Mouse (Mus musculus): ENCODE data around the gene Chd8. TPM values are rescaled to one million over a fixed set of nuclear protein-coding genes. Genes with fewer than 3 reads are reported as not detected.

The Chd8 gene
- total and polyA plus RNA-seq, 3 experiments: 17.3 to 96.8 (median 49.2) TPM

GRCm38 (mm10) chr14:52152613-52153012 is 105.0 kb downstream of the Chd8 start:
- Histone ChIP-seq H3K27ac (ENCODE audit: insufficient read depth, low read depth) (no peak overlapping the region), H3K4me1 (ENCODE audit: control insufficient read depth in 1 of 2, insufficient read depth in 2 of 2) (peaks cover 9 to 27% of the 10 kb centered on the region in 2 experiments), H3K27me3 (replicated peaks) (no peaks in the 10 kb centered on the region), H3K4me2 (ENCODE audit: insufficient read depth, low read depth, poor library complexity, severe bottlenecking) (no peak overlapping the region), H3K9ac (ENCODE audit: insufficient read depth, low read depth) (no peak overlapping the region), H3K4me3 (replicated peaks in 1 of 3; ENCODE audit: low read depth in 2 of 3, low read length in 2 of 3, poor library complexity in 1 of 3) (no peak overlapping the region), H3K36me3 (replicated peaks in 1 of 2; ENCODE audit: control insufficient read depth in 1 of 2, insufficient read depth in 1 of 2, low read length in 1 of 2) (peaks cover 6 to 48% of the 10 kb centered on the region in 2 experiments), H3K79me2 (replicated peaks; ENCODE audit: control insufficient read depth, extremely low read depth, insufficient read depth, poor library complexity, severe bottlenecking) (no peaks in the 10 kb centered on the region), H3K9me3 (replicated peaks; ENCODE audit: low read length) (no peaks in the 10 kb centered on the region)
- in situ Hi-C loops (cut with MboI; ENCODE audit: low pct_ligation_motif_present, low pct_unique_long_range_greater_than_20kb, low sequenced_read_pairs) (no loop called here), dilution Hi-C loops (cut with MboI; ENCODE audit: extremely low pct_ligation_motif_present, extremely low pct_unique_long_range_greater_than_20kb, low sequenced_read_pairs) (no loop called here)
- TF ChIP-seq IRF4 (IDR thresholded peaks at IDR 0.05; ENCODE audit: low read depth, low read length): no peak
- no peak for TF ChIP-seq RCOR1 (conservative IDR thresholded peaks at IDR 0.05; ENCODE audit: low read depth, low read length)
- TF ChIP-seq NELFE (IDR thresholded peaks at IDR 0.05; ENCODE audit: low read depth, low read length): no peak
- no peak for DNase-seq (ENCODE audit: extremely low read depth)

GRCm38 (mm10) chr14:52152179-52152578 is 105.4 kb downstream of the Chd8 start:
- in situ Hi-C loops (cut with MboI; ENCODE audit: low pct_ligation_motif_present, low pct_unique_long_range_greater_than_20kb, low sequenced_read_pairs): no loop called here
- dilution Hi-C loops (cut with MboI; ENCODE audit: extremely low pct_ligation_motif_present, extremely low pct_unique_long_range_greater_than_20kb, low sequenced_read_pairs): no loop called here
- TF ChIP-seq NRF1 (IDR thresholded peaks at IDR 0.05; ENCODE audit: low read depth, low read length) (no peak), HCFC1 (IDR thresholded peaks at IDR 0.05; ENCODE audit: low read depth, low read length) (no peak), ZKSCAN1 (IDR thresholded peaks at IDR 0.05; ENCODE audit: borderline replicate concordance, low read depth, low read length) (no peak), BHLHE40 (IDR thresholded peaks at IDR 0.05; ENCODE audit: low read depth, low read length) (no peak), CHD1 (IDR thresholded peaks at IDR 0.05; ENCODE audit: low read depth, low read length) (no peak), TBP (conservative IDR thresholded peaks at IDR 0.05; ENCODE audit: low read depth, low read length) (no peak), ETS1 (conservative IDR thresholded peaks at IDR 0.05; ENCODE audit: low read depth, low read length) (no peak), EP300 (IDR thresholded peaks at IDR 0.05; ENCODE audit: low read length) (no peak), MXI1 (IDR thresholded peaks at IDR 0.05; ENCODE audit: low read depth, low read length) (no peak), MEF2A (IDR thresholded peaks at IDR 0.05; ENCODE audit: borderline replicate concordance, low read depth, low read length) (no peak), POLR2A (IDR thresholded peaks at IDR 0.05; ENCODE audit: low read depth, low read length) (no peak), ZC3H11A (IDR thresholded peaks at IDR 0.05; ENCODE audit: low read depth, low read length) (no peak), ZMIZ1 (IDR thresholded peaks at IDR 0.05; ENCODE audit: low read depth, low read length) (no peak), UBTF (IDR thresholded peaks at IDR 0.05; ENCODE audit: low read depth, low read length) (no peak), NELFE (IDR thresholded peaks at IDR 0.05; ENCODE audit: low read depth, low read length) (no peak), TCF12 (IDR thresholded peaks at IDR 0.05; ENCODE audit: low read depth, low read length) (no peak), USF1 (IDR thresholded peaks at IDR 0.05; ENCODE audit: low read depth, low read length) (no peak), MAZ (IDR thresholded peaks at IDR 0.05; ENCODE audit: low read depth, low read length) (no peak), KAT2A (IDR thresholded peaks at IDR 0.05; ENCODE audit: insufficient replicate concordance, low read length) (no peak)

More at GRCm38 (mm10) chr14:52152179-52152578, 105.4 kb downstream of the Chd8 start:
- Histone ChIP-seq H3K27me3 (replicated peaks) (no peaks in the 10 kb centered on the region), H3K9ac (ENCODE audit: insufficient read depth, low read depth) (no peak overlapping the region), H3K4me3 (replicated peaks in 1 of 3; ENCODE audit: low read depth in 2 of 3, low read length in 2 of 3, poor library complexity in 1 of 3) (no peak overlapping the region), H3K36me3 (replicated peaks in 1 of 2; ENCODE audit: control insufficient read depth in 1 of 2, insufficient read depth in 1 of 2, low read length in 1 of 2) (peaks cover 5 to 49% of the 10 kb centered on the region in 2 experiments), H3K27ac (ENCODE audit: insufficient read depth, low read depth) (no peak overlapping the region), H3K9me3 (replicated peaks; ENCODE audit: low read length) (no peaks in the 10 kb centered on the region), H3K4me1 (ENCODE audit: control insufficient read depth in 1 of 2, insufficient read depth in 2 of 2) (peaks cover 9 to 27% of the 10 kb centered on the region in 2 experiments), H3K4me2 (ENCODE audit: insufficient read depth, low read depth, poor library complexity, severe bottlenecking) (no peak overlapping the region), H3K79me2 (replicated peaks; ENCODE audit: control insufficient read depth, extremely low read depth, insufficient read depth, poor library complexity, severe bottlenecking) (no peaks in the 10 kb centered on the region)
- DNase-seq (ENCODE audit: extremely low read depth): no peak

Data from CH12.LX (cell line).